Mouse (Mus musculus) lung, adult 2 months (tissue): Measurements from ENCODE around the gene Sh2b1. TPM values are rescaled to one million over a fixed set of nuclear protein-coding genes. Genes with fewer than 3 reads are reported as not detected.

Source experiments
- DNase-seq: peaks from one replicate; pipeline ENCODE4 v3.0.0; 2022
- H3K4me1 ChIP-seq: fragments of 200-500 bp; 2 replicates; pipeline ENCODE4 v1.6.1; 2011; ENCODE audit warnings: low read length; ENCODE audit not compliant: control insufficient read depth, insufficient read depth
- H3K4me3 ChIP-seq: fragments of 200-500 bp; replicated peaks from 2 replicates; pipeline ENCODE3; 2011; ENCODE audit warnings: low read depth, mild to moderate bottlenecking, control low read depth, low read length; ENCODE audit errors: extremely low read depth
- CTCF ChIP-seq: fragments of 200-500 bp; IDR thresholded peaks from 2 replicates; pipeline ENCODE4 v1.5.1; 2011; ENCODE audit warnings: mild to moderate bottlenecking, low read length, control low read depth; ENCODE audit not compliant: insufficient read depth
- POLR2A ChIP-seq: fragments of 200-500 bp; IDR thresholded peaks from 2 replicates; pipeline ENCODE4 v1.6.1; 2011; ENCODE audit warnings: low read depth, mild to moderate bottlenecking, control low read depth, low read length, borderline replicate concordance; ENCODE audit errors: extremely low read depth
- WGBS: fragments of 180-500 bp; shearing (Covaris S2); methylation state at CpG from one replicate; pipeline ENCODE4 v1.1.7; 2018; 5-methylcytosine and 5-hydroxymethylcytosine counted together
- polyA plus RNA-seq: library from polyadenylated mRNA; depleted of rRNA; stranded (reverse); fragments of >200 nt; gene quantifications from 2 replicates; pipeline ENCODE4 v1.2.3, GENCODE M21; 2012

Gene Sh2b1
- polyA plus RNA-seq, 1 experiment, result 62.4 TPM

DNA sequence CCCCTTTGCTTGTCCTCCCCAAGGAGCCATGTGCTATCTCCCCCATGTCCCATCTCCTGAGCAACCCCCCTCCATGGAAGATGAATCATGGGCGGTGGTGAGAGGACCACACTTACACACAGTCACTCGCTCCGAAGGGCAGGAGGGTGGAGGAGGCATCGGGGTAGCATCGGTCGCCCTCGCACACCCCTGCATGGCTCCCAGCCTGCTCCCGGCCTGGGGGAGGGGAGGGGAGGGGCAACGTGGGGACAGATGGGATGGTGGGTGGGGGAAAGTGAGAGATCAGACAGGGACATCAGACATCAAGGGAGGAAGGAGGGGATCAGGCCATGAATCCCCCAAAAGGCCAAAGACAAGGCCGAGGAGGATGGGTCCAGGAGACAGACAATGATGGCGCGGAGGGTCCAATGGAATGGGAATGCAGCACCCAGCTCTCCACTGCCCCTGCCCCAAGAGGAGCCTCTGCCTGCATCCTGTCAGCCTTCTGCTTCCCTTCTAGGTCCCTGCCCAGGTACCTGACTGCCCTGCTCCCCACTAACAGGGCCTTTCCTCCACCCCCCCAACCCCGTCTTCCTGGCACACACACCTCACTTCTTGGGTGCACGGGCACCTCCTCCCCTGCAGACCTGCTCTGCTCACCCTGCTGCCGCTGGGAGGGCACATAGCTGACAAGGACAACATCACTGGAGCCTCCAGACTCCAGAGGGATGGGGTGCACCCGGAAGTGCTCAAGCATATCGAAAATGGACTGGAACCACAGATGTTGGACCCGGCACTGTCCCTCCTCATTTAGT lies 7.2 kb downstream of the Sh2b1 start:
- 89% methylated on average over 18 of the region's 18 CpGs for WGBS
- DNase-seq, result no peak
- Histone ChIP-seq H3K4me3 (no peak overlapping the region), H3K4me1 (peaks cover 4% of the 10 kb centered on the region; the same call in 1 of the 2 replicates)
- TF ChIP-seq POLR2A (no peak), CTCF (no peak)

DNA sequence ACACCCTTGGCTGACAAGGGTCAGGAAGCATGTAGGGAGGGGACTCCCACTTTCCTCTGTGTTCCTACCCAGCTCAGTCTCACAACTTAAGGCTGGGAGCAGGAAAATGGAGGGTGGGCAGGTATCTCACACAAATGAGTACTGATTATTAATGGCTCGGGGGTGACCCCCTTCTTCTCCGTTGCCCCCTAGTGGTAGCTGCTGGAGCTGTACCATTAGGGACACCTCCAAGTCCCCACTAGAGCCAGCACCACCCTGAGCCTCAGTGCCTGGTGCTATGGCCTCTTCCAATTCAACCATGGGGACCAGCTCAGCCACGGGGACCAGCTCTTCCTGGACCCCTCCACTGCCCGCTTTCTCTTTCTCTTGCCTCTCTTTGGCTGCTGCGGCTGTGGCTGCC lies 8.0 kb downstream of the Sh2b1 start:
- Histone ChIP-seq H3K4me3 (no peak overlapping the region), H3K4me1 (peaks cover 4% of the 10 kb centered on the region; the same call in 1 of the 2 replicates)
- peak; percentile 50 for TF ChIP-seq CTCF
- no peak for TF ChIP-seq POLR2A
- WGBS, result 57% methylated on average over 5 of the region's 5 CpGs
- DNase-seq, result peak; percentile 35

- DNase-seq, result no peak
- 64% methylated on average over 5 of the region's 5 CpGs for WGBS
- Histone ChIP-seq H3K4me1 (peaks cover 4% of the 10 kb centered on the region; the same call in 1 of the 2 replicates), H3K4me3 (no peak overlapping the region)
- TF ChIP-seq CTCF (no peak), POLR2A (no peak)
Measured at GRCm38 (mm10) chr7:126466707-126467106, 8.5 kb downstream of the Sh2b1 start.

- no peak overlapping the region for H3K4me3 ChIP-seq
- TF ChIP-seq CTCF (no peak), POLR2A (no peak)
- peaks cover 4% of the 10 kb centered on the region; the same call in 1 of the 2 replicates for H3K4me1 ChIP-seq
- 60% methylated on average over 9 of the region's 9 CpGs for WGBS
- no peak for DNase-seq
Measured at GRCm38 (mm10) chr7:126466116-126466515, 9.1 kb downstream of the Sh2b1 start.

- Histone ChIP-seq H3K4me1 (peaks cover 4% of the 10 kb centered on the region; the same call in 1 of the 2 replicates), H3K4me3 (no peak overlapping the region)
- WGBS, result 33% methylated on average over 7 of the region's 7 CpGs
- DNase-seq, result no peak
- TF ChIP-seq POLR2A (no peak), CTCF (no peak)
Measured at GRCm38 (mm10) chr7:126465246-126466030, 9.8 kb downstream of the Sh2b1 start.

- DNase-seq, result no peak
- 51% methylated on average over 5 of the region's 5 CpGs for WGBS
- peaks cover 4% of the 10 kb centered on the region; the same call in 1 of the 2 replicates for H3K4me1 ChIP-seq
- TF ChIP-seq POLR2A, result no peak
- no peak for TF ChIP-seq CTCF
- no peak overlapping the region for H3K4me3 ChIP-seq
Measured at GRCm38 (mm10) chr7:126464836-126465235, 10.4 kb downstream of the Sh2b1 start.

GRCm38 (mm10) chr7:126464121-126464520 lies 11.1 kb downstream of the Sh2b1 start:
- peaks cover 4% of the 10 kb centered on the region; the same call in 1 of the 2 replicates for H3K4me1 ChIP-seq
- H3K4me3 ChIP-seq, result no peak overlapping the region
- WGBS, result 55% methylated on average over 4 of the region's 4 CpGs
- DNase-seq, result no peak
- no peak for TF ChIP-seq POLR2A
- no peak for TF ChIP-seq CTCF

- no peak overlapping the region for H3K4me3 ChIP-seq
- 52% methylated on average over 4 of the region's 4 CpGs for WGBS
- DNase-seq, result no peak
- no peak for TF ChIP-seq POLR2A
- TF ChIP-seq CTCF, result no peak
- H3K4me1 ChIP-seq, result peaks cover 4% of the 10 kb centered on the region; the same call in 1 of the 2 replicates
Measured at GRCm38 (mm10) chr7:126463547-126463946, 11.7 kb downstream of the Sh2b1 start.

- DNase-seq, result no peak
- Histone ChIP-seq H3K4me1 (peaks cover 4% of the 10 kb centered on the region; the same call in 1 of the 2 replicates), H3K4me3 (no peak within 1 kb of the TSS)
- WGBS, result 60% methylated on average over 5 of the region's 5 CpGs
- TF ChIP-seq POLR2A (no peak), CTCF (no peak)
Measured at GRCm38 (mm10) chr7:126463004-126463403, 12.2 kb downstream of the Sh2b1 start, which contains the start of gene Atp2a1. Atp2a1 (minus strand) TSS chr7:126463108.

GRCm38 (mm10) chr7:126461626-126462025 lies 13.6 kb downstream of the Sh2b1 start:
- TF ChIP-seq CTCF (no peak), POLR2A (no peak)
- Histone ChIP-seq H3K4me3 (no peak overlapping the region), H3K4me1 (peaks cover 4% of the 10 kb centered on the region; the same call in 1 of the 2 replicates)
- 70% methylated on average over 3 of the region's 3 CpGs for WGBS
- no peak for DNase-seq
